Mouse (Mus musculus): ENCODE data around the gene Lrrc55.

DNA sequence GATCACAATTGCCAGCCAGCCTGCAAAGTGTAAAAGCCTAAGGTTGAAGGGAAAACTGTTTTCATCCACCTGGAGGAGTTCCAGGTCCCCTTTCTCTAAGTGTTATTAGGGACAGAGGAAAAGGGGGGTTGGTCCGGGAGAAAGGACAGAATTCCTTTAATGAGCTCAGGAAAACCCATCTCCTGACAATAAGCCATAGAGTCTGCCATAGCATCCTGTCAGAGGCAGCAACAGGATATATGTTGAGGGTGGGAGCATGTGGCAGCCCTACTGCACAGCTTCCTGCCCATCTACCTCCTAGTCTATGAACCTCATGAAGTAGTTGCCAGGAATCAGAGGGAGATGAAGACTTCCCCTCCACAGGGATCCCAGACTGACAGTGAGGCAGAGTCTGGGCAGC is 29.4 kb downstream of the Lrrc55 start:
- TF ChIP-seq GATA1 (IDR thresholded peaks at IDR 0.05; ENCODE audit: borderline replicate concordance, low read length), result no peak
- no peak for TF ChIP-seq FLI1 (IDR thresholded peaks at IDR 0.05; ENCODE audit: low read length)
